Mouse (Mus musculus) cerebellum, postnatal 36 days (tissue): Measurements from ENCODE around the gene Gm21836.
"Not testable (repeated sequence)": the region's sequence is repeated elsewhere in the genome, so short reads cannot be mapped to it uniquely, and the experiment has no call there.

Source experiments
- DNase-seq, 2 experiments: peaks; one replicate each; pipeline ENCODE4 v3.0.0; 2021 to 2022; ENCODE audit warnings: mixed read lengths in 2 of 2

Gm21836 gene

GRCm38 (mm10) chr9:124493693-124494092 lies at the start of gene Gm21836:
Gene Gm21836, minus strand, starts transcription at chr9:124493793.
- DNase-seq: not testable (repeated sequence)

- DNase-seq: not testable (repeated sequence)
Measured at GRCm38 (mm10) chr9:124480361-124480980, 13.1 kb downstream of the Gm21836 start.

GRCm38 (mm10) chr9:124478081-124478480 lies 15.5 kb downstream of the Gm21836 start:
- no peak for DNase-seq

GRCm38 (mm10) chr9:124476096-124476902 lies 17.3 kb downstream of the Gm21836 start, which contains the start of gene Ppp2r3d:
Gene Ppp2r3d, minus strand, starts transcription at chr9:124476898.
- DNase-seq: peak in 1 of 2 experiments; percentile 7

- DNase-seq: no peak
Measured at GRCm38 (mm10) chr9:124475689-124476088, 17.9 kb downstream of the Gm21836 start.

GRCm38 (mm10) chr9:124456572-124456971 lies 37.0 kb downstream of the Gm21836 start:
- no peak for DNase-seq
